Mouse (Mus musculus): ENCODE measurements around the gene Tmem176a. TPM values are rescaled to one million over a fixed set of nuclear protein-coding genes. Genes with fewer than 3 reads are reported as not detected.
"Not testable (repeated sequence)": the region's sequence is repeated elsewhere in the genome, so short reads cannot be mapped to it uniquely, and the experiment has no call there.

Tmem176a gene
- 12.7 and 14.0 TPM in 2 replicates for polyA plus RNA-seq (2012; rRNA removed)

DNA sequence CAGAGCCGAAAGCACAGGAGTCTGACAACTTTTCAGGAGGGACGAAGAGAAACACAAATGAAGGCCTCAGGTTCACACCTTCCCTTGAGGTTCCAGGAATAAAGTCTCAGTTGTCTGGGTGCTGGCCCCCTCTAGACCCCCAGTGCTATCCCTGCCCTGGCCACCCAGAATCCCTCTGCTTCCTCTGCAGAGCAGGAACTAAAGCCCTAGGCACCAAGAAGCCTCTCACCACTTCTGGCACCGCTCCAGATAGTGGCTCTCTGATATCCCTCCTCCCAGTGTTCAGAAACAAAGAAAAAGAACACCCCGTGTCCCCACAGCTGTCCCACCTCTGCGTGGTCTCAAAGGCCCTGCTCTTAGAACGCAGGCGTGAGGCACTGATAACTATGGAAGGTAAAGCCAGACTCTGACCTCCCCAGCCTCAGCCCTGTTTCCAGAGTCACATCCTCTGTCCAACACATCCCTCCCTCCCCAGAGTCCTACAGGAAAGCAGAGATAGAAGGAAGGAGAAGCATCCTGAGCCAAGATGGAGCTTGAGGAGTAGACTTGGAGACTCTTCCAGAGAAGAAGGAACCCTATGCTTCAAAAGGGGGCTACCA is at the start of gene Tmem176a:
Gene Tmem176a, plus strand, starts transcription at position 549 of the 599 bp plus-strand sequence.
- DNase-seq (ENCODE audit: low read depth) = peak; percentile 75
- no peak for TF ChIP-seq POLR2A (IDR thresholded peaks at IDR 0.05; ENCODE audit: borderline replicate concordance, extremely low read depth, insufficient read depth, insufficient read length, poor library complexity, severe bottlenecking)
- TF ChIP-seq CTCF (IDR thresholded peaks at IDR 0.05; ENCODE audit: borderline replicate concordance, extremely low read depth, insufficient read depth, insufficient read length) = no peak

DNA sequence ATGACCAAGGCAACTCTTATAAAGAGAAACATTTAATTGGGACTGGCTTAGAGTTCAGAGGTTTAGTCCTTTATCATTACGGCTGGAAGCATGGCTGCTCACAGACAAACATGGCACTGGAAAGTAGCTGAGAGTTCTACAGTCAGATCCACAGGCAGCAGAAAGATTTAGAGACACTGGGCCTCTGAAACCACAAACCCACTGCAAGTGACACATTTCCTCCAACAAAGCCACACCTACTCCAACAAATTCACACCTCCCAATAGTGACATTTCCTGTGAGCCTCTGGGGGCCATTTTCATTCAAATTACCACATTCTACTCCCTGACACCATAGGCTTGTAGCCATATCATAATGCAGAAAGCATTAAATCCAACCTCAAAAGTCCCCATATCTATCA is 38.8 kb upstream of the Tmem176a start:
- DNase-seq (ENCODE audit: low read depth) = no peak
- TF ChIP-seq CTCF (IDR thresholded peaks at IDR 0.05; ENCODE audit: borderline replicate concordance, extremely low read depth, insufficient read depth, insufficient read length) (no peak), POLR2A (IDR thresholded peaks at IDR 0.05; ENCODE audit: borderline replicate concordance, extremely low read depth, insufficient read depth, insufficient read length, poor library complexity, severe bottlenecking) (no peak)

DNA sequence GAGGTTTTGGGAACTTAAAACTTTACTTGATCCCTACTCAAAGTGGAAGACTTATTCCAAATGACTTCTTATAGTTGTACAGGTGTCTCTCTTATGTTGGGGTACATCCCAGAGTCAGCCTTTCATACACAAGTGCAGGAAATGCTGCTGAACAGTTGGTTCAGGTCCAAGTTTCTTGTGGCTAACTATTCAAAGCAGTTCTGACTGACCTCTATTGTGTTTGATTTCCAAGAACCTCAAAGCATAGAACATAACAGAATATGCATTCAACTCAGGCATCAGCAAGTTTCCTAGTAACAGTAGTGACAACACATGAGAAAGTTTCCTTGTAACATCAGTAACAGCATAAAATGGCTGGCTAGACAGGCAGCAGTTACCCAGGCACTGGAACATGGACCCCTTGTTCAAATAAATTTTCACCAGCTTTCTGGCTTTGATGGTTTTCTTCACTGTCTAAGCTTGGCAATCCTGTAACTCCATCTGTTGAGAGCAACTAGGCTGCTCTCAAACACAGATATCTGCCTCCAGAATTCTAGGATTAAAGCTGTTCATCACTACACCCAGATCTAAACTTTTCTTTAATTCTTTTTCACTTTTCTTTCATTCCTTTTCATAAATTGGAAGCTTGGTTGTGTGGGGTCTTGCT is 37.2 kb upstream of the Tmem176a start:
- DNase-seq (ENCODE audit: low read depth) = peak; percentile 6
- no peak for TF ChIP-seq CTCF (IDR thresholded peaks at IDR 0.05; ENCODE audit: borderline replicate concordance, extremely low read depth, insufficient read depth, insufficient read length)
- no peak for TF ChIP-seq POLR2A (IDR thresholded peaks at IDR 0.05; ENCODE audit: borderline replicate concordance, extremely low read depth, insufficient read depth, insufficient read length, poor library complexity, severe bottlenecking)

DNA sequence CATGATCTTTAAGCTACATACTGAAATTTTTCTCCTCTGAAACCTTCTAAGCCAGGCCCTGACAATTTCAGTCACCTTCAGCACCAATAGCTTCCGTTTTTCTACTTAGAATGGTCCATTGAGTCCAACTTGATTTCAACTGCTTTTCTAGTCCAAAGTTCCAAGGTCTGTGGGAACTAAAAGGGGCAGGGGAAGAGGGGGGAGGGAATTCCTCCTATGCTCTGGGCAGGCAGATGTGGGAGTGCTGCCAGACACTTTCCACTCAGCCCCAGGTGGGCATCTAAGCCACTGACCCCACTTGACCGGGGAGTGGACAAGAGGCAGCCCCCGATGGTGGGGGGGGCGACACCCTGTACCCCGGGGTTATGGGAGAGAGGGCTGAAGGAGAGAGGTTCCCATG is 36.4 kb upstream of the Tmem176a start:
- no peak for DNase-seq (ENCODE audit: low read depth)
- no peak for TF ChIP-seq CTCF (IDR thresholded peaks at IDR 0.05; ENCODE audit: borderline replicate concordance, extremely low read depth, insufficient read depth, insufficient read length)
- TF ChIP-seq POLR2A (IDR thresholded peaks at IDR 0.05; ENCODE audit: borderline replicate concordance, extremely low read depth, insufficient read depth, insufficient read length, poor library complexity, severe bottlenecking) = no peak

DNA sequence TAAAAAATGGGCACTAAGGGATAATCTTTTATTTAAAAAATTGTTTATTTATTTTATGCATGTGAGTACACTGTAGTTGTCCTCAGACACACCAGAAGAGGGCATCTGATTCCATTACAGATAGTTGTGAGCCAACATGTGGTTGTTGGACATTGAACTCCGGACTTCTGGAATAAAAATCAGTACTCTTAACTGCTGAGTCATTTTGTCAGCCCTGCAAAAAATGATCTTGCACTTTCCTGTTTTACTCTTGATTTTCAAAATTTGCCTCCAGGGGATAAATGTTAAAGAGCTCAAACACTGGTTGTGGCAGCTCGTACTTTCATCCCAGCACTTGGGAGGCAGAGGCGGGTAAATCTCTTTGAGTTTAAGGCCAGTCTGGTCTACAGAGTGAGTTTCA is 34.0 kb upstream of the Tmem176a start:
- no peak for DNase-seq (ENCODE audit: low read depth)
- no peak for TF ChIP-seq CTCF (IDR thresholded peaks at IDR 0.05; ENCODE audit: borderline replicate concordance, extremely low read depth, insufficient read depth, insufficient read length)
- TF ChIP-seq POLR2A (IDR thresholded peaks at IDR 0.05; ENCODE audit: borderline replicate concordance, extremely low read depth, insufficient read depth, insufficient read length, poor library complexity, severe bottlenecking) = no peak

DNA sequence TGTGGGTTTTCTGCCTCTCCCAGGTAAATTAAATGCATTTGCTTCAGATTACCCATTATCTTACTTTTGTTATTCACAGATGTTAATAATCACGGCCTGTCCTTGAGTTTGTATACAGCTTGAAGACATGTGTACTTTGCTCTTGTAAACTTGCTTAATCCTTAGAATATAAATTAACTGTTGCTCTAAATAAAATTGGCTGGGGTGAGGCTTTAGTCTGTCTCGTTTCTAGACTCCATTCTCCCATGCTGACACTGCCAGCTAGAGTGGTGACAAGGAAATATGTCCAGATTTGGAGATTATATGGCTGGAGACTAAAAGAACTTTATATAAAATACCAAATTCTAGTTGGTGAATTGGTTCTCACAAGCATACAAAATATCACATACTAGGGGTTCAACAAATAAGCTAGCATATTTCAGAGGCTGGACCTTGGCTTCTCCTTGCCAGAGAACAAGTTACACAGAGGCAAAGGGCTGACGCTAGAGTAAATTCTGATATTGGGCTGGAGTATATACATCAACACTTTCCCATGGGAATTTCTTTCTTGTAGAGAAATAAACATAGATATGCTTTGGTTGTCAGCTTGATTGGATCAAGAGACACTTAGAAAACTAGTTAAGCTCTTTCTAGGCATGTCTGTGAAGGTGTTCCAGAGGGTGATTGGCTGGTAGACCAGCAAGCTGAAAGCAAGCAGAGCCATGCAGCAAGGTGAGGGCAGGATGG is 31.1 kb upstream of the Tmem176a start:
- no peak for DNase-seq (ENCODE audit: low read depth)
- no peak for TF ChIP-seq CTCF (IDR thresholded peaks at IDR 0.05; ENCODE audit: borderline replicate concordance, extremely low read depth, insufficient read depth, insufficient read length)
- TF ChIP-seq POLR2A (IDR thresholded peaks at IDR 0.05; ENCODE audit: borderline replicate concordance, extremely low read depth, insufficient read depth, insufficient read length, poor library complexity, severe bottlenecking) = no peak

DNA sequence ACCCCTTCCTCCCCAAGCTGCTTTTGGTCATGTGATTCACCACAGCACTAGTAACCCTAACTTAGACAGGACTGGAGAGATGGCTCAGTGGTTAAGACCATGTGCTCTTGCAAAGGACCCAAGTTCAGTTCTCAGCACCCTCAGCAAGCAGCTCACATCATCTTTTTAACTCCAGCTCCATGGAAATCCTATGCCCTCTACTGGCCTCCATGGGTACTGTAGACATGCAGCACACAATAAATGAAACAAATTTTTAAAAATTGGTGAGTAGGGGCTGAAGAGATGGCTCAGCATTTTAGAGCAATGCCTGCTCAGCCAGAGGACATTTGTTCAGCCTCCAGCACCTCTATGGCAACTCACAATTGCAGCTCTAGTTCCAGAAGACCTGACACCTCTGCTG is 25.7 kb upstream of the Tmem176a start:
- no peak for TF ChIP-seq CTCF (IDR thresholded peaks at IDR 0.05; ENCODE audit: borderline replicate concordance, extremely low read depth, insufficient read depth, insufficient read length)
- no peak for TF ChIP-seq POLR2A (IDR thresholded peaks at IDR 0.05; ENCODE audit: borderline replicate concordance, extremely low read depth, insufficient read depth, insufficient read length, poor library complexity, severe bottlenecking)

DNA sequence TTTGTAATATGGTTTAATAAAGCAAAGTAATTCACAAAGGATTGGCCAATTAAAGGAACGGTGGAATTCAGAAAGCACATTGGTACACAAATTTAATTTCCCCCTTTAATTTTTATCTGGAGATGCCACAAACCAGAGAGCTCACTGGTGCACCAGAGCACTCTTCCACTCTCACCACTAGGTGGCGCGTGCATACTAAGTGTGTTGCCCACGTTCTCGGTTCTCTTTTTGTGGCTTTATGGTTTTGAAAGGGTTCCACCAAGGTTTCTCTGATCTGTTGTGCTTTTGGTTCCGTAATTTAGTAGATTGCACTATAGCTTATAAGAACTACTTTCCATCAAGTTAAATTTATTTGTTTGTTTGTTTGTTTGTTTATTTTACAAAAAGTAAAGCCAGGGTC is 22.9 kb upstream of the Tmem176a start:
- peak; percentile 91 for TF ChIP-seq CTCF (IDR thresholded peaks at IDR 0.05; ENCODE audit: borderline replicate concordance, extremely low read depth, insufficient read depth, insufficient read length)
- no peak for TF ChIP-seq POLR2A (IDR thresholded peaks at IDR 0.05; ENCODE audit: borderline replicate concordance, extremely low read depth, insufficient read depth, insufficient read length, poor library complexity, severe bottlenecking)
- peak; percentile 86 for DNase-seq (ENCODE audit: low read depth)

More for the DNA sequence above, 25.7 kb upstream of the Tmem176a start:
- DNase-seq (ENCODE audit: low read depth) = no peak

DNA sequence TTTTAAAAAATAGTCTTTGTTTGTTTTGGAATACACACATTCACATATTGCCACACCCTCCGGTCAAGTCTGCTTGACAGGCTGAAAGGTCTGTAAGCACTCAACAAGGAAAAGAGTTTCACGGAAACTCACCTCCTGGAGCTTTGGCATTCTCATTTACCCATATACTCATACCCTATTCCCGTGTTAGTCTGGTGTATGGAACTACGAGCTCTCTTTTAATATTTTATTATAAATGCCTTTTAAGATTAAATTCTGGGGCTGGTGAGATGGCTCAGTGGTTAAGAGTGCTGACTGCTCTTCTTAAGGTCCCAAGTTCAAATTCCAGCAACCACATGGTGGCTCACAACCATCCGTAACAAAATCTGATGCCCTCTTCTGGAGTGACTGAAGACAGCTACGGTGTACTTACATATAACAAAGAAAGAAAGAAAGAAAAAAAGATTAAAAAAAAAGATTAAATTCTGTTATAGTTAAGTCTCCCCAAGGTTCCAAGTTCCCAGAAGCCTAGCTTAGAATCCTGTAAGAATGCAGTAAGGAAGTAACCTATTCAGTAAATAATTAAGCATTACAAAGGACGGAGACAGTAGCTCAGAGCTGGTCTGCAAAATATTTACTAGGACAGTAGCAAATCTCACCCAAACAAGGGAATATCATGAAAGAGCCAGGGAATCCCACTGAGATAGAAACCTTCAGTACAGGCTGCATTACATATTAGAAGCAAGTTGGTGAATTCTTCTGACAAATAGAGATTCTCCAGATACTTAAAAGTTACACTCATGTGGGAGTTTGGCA is 18.5 kb upstream of the Tmem176a start:
- not testable (repeated sequence) for DNase-seq (ENCODE audit: low read depth)

DNA sequence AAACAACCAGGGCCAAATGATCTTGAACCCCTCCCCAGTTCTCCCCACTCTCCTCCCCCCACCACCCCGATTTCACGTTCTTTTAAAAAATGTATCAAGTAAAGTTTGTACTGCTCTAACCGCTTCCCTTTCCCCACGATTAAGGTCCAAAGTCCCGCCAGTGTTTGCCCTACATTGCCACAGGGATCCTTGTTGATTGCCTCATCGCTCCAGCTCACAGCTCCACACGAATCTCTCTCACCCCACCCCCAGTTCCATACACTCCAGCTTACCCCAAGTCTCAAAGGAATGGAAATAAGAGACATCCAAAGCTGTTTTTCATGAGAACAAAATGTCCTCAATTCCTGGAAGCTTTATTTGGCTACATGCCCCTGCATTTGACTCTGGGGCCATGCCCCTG is 15.7 kb upstream of the Tmem176a start:
- TF ChIP-seq CTCF (IDR thresholded peaks at IDR 0.05; ENCODE audit: borderline replicate concordance, extremely low read depth, insufficient read depth, insufficient read length) = no peak
- no peak for TF ChIP-seq POLR2A (IDR thresholded peaks at IDR 0.05; ENCODE audit: borderline replicate concordance, extremely low read depth, insufficient read depth, insufficient read length, poor library complexity, severe bottlenecking)
- DNase-seq (ENCODE audit: low read depth) = no peak

DNA sequence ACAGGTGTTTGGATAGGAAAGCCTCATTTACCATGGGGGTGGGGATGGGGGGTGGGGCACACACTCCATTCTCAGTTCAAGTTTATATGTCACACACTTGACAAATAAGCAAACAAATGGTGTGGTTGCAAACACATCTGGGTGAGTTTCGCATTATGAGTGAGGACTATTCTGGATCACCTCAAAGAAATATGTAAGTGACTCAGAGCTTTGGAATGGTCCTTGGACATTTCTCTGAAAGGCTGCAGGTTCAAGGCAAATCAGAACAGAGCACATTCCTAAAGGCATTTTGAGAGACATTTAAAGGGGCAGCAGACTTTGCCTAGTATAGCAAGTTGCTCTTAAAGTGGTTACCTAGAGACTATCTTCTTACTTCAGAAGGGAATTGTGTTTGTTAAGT is 11.7 kb upstream of the Tmem176a start:
- no peak for DNase-seq (ENCODE audit: low read depth)

More for the DNA sequence above, 11.7 kb upstream of the Tmem176a start:
- TF ChIP-seq CTCF (IDR thresholded peaks at IDR 0.05; ENCODE audit: borderline replicate concordance, extremely low read depth, insufficient read depth, insufficient read length) = no peak
- TF ChIP-seq POLR2A (IDR thresholded peaks at IDR 0.05; ENCODE audit: borderline replicate concordance, extremely low read depth, insufficient read depth, insufficient read length, poor library complexity, severe bottlenecking) = no peak
